Mouse (Mus musculus): ENCODE results near the gene Ap1m2.

DNA sequence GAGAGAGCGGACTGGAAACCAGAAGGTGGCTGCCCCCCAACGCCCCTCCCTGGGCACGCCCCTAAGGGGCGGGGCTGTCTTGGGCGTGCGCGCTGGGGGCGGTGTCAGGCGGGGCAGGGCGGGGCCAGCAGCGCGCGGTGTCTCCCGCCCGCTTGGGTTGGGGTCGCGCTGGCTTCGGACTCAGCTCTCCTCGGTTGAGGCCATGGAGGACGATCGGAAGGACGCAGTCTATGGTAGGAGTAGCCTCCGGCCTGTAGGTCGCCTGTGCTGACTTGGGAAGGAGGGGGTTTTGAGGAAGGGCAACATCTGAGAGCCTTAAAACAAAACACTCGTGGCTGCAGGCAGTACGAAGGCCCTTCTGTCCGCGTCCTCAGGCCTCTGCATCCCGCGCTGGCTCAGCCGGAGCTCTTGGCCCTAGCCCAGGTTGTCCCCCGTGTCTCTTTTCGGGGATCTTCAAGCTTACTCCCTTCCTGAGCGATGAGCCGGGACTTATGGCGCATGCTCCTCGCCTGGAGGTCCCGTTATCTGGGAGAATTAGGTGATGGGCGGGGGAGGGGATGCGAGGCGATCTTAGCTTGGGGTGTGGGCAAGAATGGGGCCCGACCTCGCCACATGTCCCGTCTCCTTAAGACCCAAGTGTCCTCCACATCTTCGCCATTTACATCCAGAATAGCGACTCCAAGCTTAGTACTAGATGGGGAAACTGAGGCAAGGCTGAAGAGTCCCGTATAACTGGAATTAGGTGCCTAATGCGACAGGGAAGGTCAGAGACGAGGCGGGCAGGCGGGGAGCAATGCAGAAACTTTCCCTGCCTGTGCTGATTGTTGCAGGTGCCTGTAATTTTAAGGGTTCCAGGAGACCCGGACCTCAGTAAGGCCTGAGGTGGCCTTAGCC lies 8.7 kb upstream of the Ap1m2 start, which contains the start of gene Slc44a2:
- TF ChIP-seq CTCF (IDR thresholded peaks at IDR 0.05; ENCODE audit: low read depth, low read length) = no peak
- TF ChIP-seq GATA1 (IDR thresholded peaks at IDR 0.05; ENCODE audit: borderline replicate concordance, low read length) = no peak
- no peak for TF ChIP-seq GATA2 (IDR thresholded peaks at IDR 0.05; ENCODE audit: borderline replicate concordance, low read depth, low read length)
- TF ChIP-seq TAL1 (conservative IDR thresholded peaks at IDR 0.05; ENCODE audit: low read depth, low read length) = no peak
- TF ChIP-seq POLR2AphosphoS5 (IDR thresholded peaks at IDR 0.05; ENCODE audit: insufficient replicate concordance, low read depth, low read length) = no peak
